Mouse (Mus musculus) lung, postnatal 0 days (tissue): ENCODE results near the gene Atg14.

Experiments
- CTCF ChIP-seq: IDR thresholded peaks from 2 replicates; pipeline ENCODE4 v1.5.1; 2016; ENCODE audit warnings: antibody characterized with exemption, mild to moderate bottlenecking
- EP300 ChIP-seq: IDR thresholded peaks from 2 replicates; pipeline ENCODE4 v1.6.1; 2016; ENCODE audit warnings: antibody characterized with exemption, mild to moderate bottlenecking, control low read depth

GRCm38 (mm10) chr14:47551668-47552067 lies 18.8 kb downstream of the Atg14 start:
- TF ChIP-seq CTCF (no peak), EP300 (no peak)
